Mouse (Mus musculus) gonadal fat pad, adult 2 months (tissue): ENCODE measurements around the gene BC051142. TPM values are rescaled to one million over a fixed set of nuclear protein-coding genes. Genes with fewer than 3 reads are reported as not detected.
"Not testable (repeated sequence)": the region's sequence is repeated elsewhere in the genome, so short reads cannot be mapped to it uniquely, and the experiment has no call there.

ENCODE experiments used
- DNase-seq: peaks from one replicate; pipeline ENCODE4 v3.0.0-alpha.2; 2012; ENCODE audit warnings: low read depth
- polyA plus RNA-seq: library from polyadenylated mRNA; depleted of rRNA; stranded (reverse); fragments of >200 nt; gene quantifications from 2 replicates; pipeline ENCODE4 v1.2.3, GENCODE M21; 2012

Gene BC051142
- polyA plus RNA-seq, 1 experiment, result 3.0 TPM

- DNase-seq, result no peak
Measured at GRCm38 (mm10) chr17:34398058-34398710, 436 bp upstream of the BC051142 start.

DNA sequence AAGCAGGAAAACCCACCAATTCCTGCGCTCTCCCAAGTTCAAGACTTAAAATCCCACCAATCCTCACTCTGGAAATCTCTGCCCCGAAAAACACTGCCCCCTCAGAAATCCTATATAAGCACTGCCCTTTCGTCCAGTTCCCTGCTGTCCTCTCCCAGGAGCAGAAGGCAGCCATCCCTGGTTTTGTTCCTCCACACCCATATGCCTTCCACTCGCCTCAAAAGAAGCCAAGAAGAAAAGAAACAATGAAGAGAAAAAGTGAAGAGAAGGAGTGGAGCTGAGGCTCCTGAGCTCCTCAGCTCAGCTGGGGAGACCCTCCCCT is 735 bp downstream of the BC051142 start:
- DNase-seq, result no peak

DNA sequence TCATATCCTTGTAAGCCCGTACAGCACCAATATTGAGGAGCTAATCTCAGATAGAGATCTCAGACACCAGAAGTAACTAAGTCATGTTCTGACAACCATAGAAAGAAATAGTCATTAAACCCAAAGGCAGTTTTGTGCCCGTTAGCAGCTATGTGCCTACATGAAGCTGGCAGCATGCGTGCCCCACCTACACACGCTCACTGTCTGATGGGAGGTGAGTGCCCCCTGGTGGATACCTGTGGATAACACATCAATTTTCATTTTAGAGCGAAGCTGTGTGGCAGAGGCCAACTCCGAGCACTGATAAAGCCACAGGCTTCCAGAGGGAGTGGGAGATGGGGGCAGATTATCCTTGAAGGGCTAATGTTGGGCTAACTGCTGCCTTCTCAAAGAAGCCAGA is 12.5 kb downstream of the BC051142 start:
- no peak for DNase-seq

DNA sequence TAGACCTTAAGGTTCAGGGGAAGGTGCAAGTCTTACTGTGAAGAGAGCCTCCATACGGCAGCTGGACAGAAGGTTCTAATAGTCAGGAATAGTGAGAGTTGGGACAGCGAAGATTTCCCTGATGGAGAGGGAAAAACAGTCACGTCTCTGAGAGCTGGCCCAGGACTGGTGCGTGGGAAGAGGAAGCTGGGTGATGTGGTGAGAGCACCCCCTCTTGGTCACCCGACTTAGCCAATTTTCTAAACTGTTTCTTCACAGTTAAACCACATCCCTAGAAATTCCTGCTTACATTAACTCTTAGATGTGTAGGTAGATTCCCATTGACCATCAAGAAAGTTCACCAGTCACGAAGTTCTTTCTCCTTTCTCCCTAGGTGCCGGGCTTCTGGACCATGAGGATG is 21.4 kb downstream of the BC051142 start:
- no peak for DNase-seq

DNA sequence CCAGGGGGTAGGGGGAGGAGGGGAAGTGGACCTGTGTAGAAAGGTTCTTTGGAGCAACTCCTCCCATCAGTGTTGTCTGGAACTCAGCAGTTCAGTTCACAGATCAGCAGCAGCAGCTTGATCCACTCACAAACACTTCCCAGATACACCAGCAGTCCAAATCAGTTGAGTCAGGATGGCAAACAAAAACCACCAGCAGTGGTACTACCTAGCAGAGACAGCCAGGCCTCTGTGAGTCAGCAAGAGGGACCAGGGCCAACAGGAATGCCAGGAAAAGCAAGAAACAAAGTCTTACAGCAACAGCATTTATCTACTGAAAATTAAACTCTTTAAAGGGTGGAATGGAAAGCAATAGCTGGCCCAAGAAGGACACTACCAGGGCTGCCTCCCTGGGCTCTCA is 29.0 kb downstream of the BC051142 start:
- no peak for DNase-seq

DNA sequence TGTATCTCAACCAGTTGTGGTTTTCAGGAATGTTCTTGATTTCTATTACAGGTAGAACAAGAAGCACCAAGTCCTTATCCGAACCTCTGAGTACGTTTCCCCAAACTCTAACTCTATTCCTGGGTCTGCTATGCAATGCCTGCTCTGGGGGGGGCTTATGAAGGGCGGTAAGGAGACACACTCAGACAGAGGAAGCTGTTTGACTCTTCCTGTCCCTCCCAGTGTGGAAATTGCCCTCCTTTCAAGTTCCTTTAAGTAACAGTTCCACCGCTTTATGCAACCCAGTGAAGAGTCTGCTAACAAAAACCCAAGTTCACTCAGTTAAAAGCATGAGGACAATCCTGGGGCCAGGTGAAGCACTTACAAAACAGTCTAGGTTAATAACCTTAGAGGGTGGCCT is 38.5 kb downstream of the BC051142 start:
- no peak for DNase-seq

DNA sequence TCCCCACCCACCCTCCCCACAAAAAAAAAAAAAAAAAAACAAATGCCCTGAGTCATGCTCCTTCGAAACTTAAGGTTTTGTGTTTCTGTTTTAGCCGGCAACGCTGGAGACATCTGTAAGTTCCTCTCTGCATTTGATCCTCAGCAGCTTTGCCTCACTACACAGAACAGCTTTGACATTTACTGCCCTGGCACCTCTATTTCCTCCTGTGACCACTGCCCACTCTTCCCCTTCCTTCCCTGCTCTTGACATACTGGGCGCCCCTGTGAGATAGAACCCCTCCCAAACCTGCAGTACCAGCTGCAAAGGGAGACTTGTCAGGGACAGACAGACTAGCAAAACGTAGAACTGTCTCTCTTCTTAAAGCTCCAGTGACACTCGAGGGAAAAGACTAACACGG is 39.0 kb downstream of the BC051142 start:
- DNase-seq, result no peak

DNA sequence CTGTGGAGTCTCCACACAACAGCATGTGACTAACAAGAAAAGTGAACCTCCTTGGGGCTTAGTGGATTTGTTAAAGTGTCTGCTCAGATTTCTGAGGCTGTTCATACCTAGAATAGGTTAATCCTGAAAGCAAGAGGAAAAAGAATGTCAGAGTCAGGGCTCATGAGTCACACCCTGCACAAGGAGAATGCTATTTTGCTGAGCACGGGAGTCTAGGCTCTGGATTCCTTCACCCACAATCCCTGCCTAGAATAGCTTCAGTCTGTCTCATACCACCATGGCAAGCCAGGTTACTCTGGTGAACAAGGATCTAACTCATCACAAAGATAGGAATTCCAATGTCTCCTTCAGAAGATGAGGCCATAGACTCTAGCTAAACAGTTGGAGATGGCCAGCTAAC is 40.0 kb downstream of the BC051142 start:
- DNase-seq, result no peak

GRCm38 (mm10) chr17:34439795-34440194 is 41.2 kb downstream of the BC051142 start:
- no peak for DNase-seq

- DNase-seq, result no peak
Measured at GRCm38 (mm10) chr17:34441990-34442389, 43.4 kb downstream of the BC051142 start.

DNA sequence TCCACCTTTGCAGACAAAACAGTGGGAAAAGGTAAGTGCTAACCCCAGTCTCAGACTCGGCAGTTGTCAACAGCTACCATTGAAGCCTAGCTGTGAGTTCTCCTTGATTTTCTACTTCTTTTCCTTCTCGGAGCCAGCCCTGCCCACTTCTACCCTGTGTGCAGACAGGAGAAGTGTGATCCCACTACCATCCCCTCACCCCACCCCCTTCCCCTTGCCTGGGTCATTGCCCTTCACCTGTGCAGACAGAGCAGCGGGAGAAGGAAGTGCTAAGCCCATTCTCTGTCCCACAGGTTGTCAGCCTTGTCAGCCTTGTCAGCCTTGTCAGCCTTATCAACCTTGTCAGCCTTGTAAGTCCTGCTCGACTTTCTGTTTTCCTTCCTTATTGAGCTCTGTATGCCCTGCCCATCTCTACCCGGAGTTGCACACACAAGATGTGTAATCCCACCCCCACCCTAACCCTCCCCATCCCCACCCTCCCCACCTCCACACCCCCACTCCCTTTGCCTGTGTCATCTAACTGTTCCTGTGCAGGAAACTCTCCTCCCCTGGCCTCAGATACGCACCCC is 49.9 kb downstream of the BC051142 start:
- no peak for DNase-seq

DNA sequence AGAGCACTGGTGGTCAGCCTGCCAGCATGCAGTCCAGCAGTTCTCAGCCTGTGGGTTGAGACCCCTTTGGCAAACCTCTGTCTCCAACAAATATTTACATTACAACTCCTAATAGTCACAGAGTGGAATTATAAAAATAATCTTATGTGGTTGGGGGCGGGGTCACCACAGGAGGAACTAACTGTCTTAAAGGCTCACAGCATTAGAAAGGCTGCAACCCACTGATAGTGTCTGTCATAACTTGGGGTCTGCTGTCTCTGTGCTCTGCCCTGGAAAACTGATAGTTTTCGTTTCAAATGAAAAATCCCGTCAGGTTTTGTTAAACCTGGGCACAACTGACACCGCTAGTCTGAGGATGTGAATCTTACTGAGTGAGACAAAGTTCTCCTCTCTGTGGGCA is 59.0 kb downstream of the BC051142 start:
- no peak for DNase-seq

- DNase-seq, result no peak
Measured at GRCm38 (mm10) chr17:34459255-34459654, 60.6 kb downstream of the BC051142 start.

- DNase-seq, result not testable (repeated sequence)
Measured at GRCm38 (mm10) chr17:34465906-34466305, 67.3 kb downstream of the BC051142 start.

- no peak for DNase-seq
Measured at GRCm38 (mm10) chr17:34470491-34470890, 71.9 kb downstream of the BC051142 start.

GRCm38 (mm10) chr17:34475060-34475459 is 76.4 kb downstream of the BC051142 start:
- no peak for DNase-seq

GRCm38 (mm10) chr17:34476427-34476826 is 77.8 kb downstream of the BC051142 start:
- no peak for DNase-seq

DNA sequence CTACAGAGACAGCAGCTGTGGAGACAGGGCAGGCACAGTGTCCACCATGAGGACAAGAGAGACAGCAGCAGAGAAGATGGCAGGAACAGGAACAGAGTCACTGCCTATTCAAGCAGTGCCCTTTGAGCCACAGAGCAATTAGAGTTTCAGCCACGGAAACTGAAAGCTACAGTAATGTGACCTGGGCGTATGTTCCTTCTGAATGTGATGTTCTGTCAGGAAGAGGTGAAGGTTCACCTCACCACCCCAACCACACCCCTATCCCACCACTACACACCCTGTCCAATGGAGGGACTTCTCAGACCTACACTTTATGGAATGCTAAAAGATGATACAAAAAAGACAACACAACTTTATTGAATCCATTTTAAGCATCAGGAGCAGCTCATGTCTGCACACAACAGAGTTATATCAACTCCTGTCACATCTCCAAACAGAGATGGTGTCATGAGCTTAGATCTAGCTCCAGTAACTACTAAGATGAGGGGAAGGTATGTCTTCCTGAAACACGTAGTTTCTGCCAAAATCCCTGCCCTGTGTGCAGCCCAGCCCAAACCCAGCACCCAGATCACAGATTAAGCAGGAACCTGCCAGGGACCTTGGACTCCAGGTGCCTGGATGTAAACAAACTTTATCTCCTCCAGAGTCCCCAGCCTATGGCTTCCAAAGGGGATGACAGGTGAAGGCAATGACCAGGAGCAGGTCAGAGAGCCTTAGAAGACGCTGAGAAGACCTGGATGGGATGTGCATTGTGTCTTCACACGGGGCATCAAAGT is 78.8 kb downstream of the BC051142 start, which contains the start of gene Btnl4:
Btnl4 (minus strand) TSS at position 81 of the 776 bp plus-strand sequence.
- not testable (repeated sequence) for DNase-seq

DNA sequence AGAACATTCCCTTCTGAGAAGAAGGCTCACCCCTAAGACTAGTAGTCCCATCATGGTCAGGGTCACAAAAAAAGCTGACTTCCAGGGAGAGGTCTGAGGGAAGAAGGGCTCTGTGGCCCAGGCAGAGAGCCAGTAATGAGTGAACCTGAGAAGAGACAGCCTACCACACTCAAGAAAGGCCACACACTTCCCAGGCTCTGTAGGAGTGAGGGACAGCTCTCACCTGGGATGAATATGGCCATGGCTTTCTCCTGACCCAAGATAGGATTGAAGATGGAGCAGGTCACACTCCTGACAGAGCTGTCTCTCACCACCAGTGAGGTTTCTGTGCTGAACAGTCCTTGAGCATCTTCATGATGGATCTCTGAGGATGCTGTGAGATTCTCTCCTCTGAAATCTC is 94.2 kb downstream of the BC051142 start:
- DNase-seq, result no peak

- not testable (repeated sequence) for DNase-seq
Measured at GRCm38 (mm10) chr17:34495156-34495555, 96.5 kb downstream of the BC051142 start.

- no peak for DNase-seq
Measured at GRCm38 (mm10) chr17:34496539-34496938, 97.9 kb downstream of the BC051142 start.

DNA sequence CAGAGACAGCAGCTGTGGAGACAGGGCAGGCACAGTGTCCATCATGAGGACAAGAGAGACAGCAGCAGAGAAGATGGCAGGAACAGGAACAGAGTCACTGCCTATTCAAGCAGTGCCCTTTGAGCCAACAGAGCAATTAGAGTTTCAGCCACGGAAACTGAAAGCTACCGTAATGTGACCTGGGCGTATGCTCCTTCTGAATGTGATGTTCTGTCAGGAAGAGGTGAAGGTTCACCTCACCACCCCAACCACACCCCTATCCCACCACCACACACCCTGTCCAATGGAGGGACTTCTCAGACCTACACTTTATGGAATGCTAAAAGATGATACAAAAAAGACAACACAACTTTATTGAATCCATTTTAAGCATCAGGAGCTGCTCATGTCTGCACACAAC is 98.7 kb downstream of the BC051142 start:
- DNase-seq, result not testable (repeated sequence)

DNA sequence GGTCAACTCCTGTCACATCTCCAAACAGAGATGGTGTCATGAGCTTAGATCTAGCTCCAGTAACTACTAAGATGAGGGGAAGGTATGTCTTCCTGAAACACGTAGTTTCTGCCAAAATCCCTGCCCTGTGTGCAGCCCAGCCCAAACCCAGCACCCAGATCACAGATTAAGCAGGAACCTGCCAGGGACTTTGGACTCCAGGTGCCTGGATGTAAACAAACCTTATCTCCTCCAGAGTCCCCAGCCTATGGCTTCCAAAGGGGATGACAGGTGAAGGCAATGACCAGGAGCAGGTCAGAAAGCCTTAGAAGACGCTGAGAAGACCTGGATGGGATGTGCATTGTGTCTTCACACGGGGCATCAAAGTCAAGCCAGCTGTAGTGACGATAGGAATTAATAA is 99.1 kb downstream of the BC051142 start:
- not testable (repeated sequence) for DNase-seq
